Mouse (Mus musculus): ENCODE results near the gene Olfr1325. TPM values are rescaled to one million over a fixed set of nuclear protein-coding genes. Genes with fewer than 3 reads are reported as not detected.
"Not testable (repeated sequence)": the region's sequence is repeated elsewhere in the genome, so short reads cannot be mapped to it uniquely, and the experiment has no call there.

Olfr1325 gene
- total RNA-seq (2014; fragmentation: Nextera tagmentation), result not detected in 2 replicates
- total RNA-seq (2017), result not detected in 2 replicates

DNA sequence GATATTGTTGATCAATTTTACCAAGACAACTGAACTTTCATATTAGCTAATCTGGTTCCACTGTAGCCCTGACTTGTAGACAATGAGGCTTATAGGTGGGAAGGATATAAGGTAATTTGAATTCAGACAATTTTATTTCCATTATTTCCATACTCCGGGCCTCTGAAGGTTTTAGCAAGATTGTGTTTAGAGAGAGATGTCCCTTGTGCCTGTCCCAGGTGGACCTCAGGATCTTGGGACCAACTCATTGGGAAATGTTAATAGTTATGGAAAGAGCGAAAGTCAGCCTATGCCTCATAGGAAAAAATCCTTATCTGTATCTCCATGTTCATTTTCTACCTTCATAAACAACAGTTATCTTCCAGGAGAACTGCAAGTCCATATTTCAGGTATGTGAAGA is at the start of gene Olfr1325:
Gene Olfr1325, plus strand, starts transcription at position 301 of the 400 bp plus-strand sequence.
- ATAC-seq (replicated peaks; ENCODE audit: low FRiP score, low TSS enrichment, poor library complexity, severe bottlenecking), result no peak

DNA sequence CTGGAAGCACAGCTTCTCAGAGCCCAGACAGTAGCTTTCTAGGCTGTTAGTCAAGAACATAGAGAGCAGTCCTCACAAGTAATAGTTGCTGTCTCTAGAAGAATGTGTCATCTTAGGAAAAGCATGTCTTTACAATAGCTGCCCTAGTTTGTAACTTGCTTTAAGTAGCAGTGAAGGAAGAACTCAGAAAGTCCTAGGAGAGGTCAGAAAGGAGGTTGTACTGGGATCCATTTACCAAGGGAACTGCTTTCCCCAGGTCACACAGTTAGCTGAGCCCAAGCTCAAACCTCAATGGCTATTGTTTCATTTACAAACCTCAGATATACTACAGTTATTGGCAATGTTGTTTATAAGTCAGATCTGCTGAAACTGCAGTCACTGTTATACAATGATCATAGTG is 17.7 kb upstream of the Olfr1325 start, which contains the start of gene Olfr1326-ps1:
Gene Olfr1326-ps1, minus strand, starts transcription at position 101 of the 400 bp plus-strand sequence.
- ATAC-seq (replicated peaks; ENCODE audit: low FRiP score, low TSS enrichment, poor library complexity, severe bottlenecking), result no peak

DNA sequence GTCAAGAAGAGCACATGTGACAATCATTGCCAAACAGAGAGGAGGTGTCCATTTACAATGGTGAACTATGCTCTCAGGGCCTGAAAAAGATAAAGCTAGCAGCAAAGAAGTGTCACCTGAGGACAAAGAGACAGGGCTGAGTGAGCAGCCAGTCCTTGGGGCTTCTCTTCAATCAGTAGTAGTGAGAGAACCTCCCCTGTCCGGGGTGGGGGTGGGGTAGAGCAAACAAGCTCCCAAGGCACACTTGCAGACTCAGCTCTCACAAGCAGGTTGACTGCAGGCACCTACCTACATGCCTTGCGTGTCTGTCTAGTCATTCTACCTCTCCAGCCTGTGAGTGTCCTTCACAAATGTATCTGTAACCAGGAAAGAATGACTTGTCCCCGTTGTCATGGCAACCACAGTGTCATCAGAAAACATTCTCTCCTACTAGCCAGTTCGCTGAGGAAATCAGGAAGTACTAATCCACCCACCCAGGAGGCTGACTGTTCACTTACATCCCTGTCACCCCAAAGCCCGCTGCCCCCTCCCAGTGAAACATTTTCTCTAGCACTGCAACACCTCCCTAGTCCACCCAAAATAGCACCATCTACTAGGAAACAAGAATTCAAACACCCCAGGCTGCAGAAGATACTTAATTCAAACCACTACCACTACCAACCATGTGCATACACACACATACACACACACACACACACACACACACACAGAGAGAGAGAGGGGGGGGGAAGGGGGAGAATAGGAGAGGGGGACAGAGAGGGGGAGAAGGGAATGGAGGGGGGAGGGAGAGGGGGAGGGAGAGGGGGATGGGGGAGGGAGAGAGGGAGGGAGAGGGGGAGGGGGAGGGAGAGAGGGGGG is 53.2 kb downstream of the Olfr1325 start, which contains the start of gene Gm5640:
Gene Gm5640, minus strand, starts transcription at position 170 of the 858 bp plus-strand sequence.
- ATAC-seq (replicated peaks; ENCODE audit: low FRiP score, low TSS enrichment, poor library complexity, severe bottlenecking), result not testable (repeated sequence)

DNA sequence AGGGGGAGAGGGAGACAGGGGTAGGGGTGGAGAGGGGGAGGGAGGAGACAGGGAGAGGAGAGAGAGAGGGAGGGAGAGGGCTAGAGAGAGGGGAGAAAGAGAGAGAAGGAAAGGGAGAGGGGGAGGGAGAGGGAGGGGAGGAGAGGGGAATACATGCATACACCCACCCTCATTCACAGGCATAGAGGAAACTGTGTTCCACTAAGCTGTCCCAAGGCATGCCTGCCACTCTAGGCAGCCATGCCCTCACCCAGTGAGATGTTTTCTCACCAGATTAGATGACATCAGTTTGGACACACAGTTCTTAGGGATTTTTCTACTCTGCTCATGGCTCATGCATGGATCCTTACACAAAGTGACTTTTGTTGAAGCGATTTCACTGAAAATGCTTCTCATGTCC is 53.9 kb downstream of the Olfr1325 start:
- ATAC-seq (replicated peaks; ENCODE audit: low FRiP score, low TSS enrichment, poor library complexity, severe bottlenecking), result not testable (repeated sequence)

Other genes with a start within 250 kb of the Olfr1325 start
- gene Lage3, start 239.1 kb upstream of the Olfr1325 start, total RNA-seq (2014; fragmentation: Nextera tagmentation), result 62.4 and 101 TPM in 2 replicates
- 29.6 and 35.2 TPM in 2 replicates for gene Lage3, start 239.1 kb upstream of the Olfr1325 start, total RNA-seq (2017)
- 35.0 and 64.6 TPM in 2 replicates for gene Ubl4a, start 219.5 kb upstream of the Olfr1325 start, total RNA-seq (2014; fragmentation: Nextera tagmentation)
- gene Ubl4a, start 219.5 kb upstream of the Olfr1325 start, total RNA-seq (2017), result 14.1 and 24.5 TPM in 2 replicates
- gene Slc10a3, start 219.3 kb upstream of the Olfr1325 start, total RNA-seq (2014; fragmentation: Nextera tagmentation), result 6.7 and 16.4 TPM in 2 replicates
- 11.5 and 11.6 TPM in 2 replicates for gene Slc10a3, start 219.3 kb upstream of the Olfr1325 start, total RNA-seq (2017)
- gene Fam3a, start 199.4 kb upstream of the Olfr1325 start, total RNA-seq (2014; fragmentation: Nextera tagmentation), result 13.1 and 16.5 TPM in 2 replicates
- 12.8 and 21.1 TPM in 2 replicates for gene Fam3a, start 199.4 kb upstream of the Olfr1325 start, total RNA-seq (2017)
- 12.6 and 16.4 TPM in 2 replicates for gene Ikbkg, start 199.4 kb upstream of the Olfr1325 start, total RNA-seq (2014; fragmentation: Nextera tagmentation)
- gene Ikbkg, start 199.4 kb upstream of the Olfr1325 start, total RNA-seq (2017), result 25.7 and 45.8 TPM in 2 replicates
- 68.0 and 77.7 TPM in 2 replicates for gene G6pdx, start 163.5 kb upstream of the Olfr1325 start, total RNA-seq (2014; fragmentation: Nextera tagmentation)
- gene G6pdx, start 163.5 kb upstream of the Olfr1325 start, total RNA-seq (2017), result 47.5 and 77.2 TPM in 2 replicates
- gene Gm6880, start 111.3 kb upstream of the Olfr1325 start, total RNA-seq (2014; fragmentation: Nextera tagmentation), result not detected in 2 replicates
- not detected in 2 replicates for gene Gm6880, start 111.3 kb upstream of the Olfr1325 start, total RNA-seq (2017)
- gene Olfr1326-ps1, start 17.8 kb upstream of the Olfr1325 start, total RNA-seq (2014; fragmentation: Nextera tagmentation), result not detected in 2 replicates
- not detected in 2 replicates for gene Olfr1326-ps1, start 17.8 kb upstream of the Olfr1325 start, total RNA-seq (2017)
- not detected in 2 replicates for gene Gm5640, start 53.0 kb downstream of the Olfr1325 start, total RNA-seq (2014; fragmentation: Nextera tagmentation)
- gene Gm5640, start 53.0 kb downstream of the Olfr1325 start, total RNA-seq (2017), result not detected in 2 replicates
- not detected in 2 replicates for gene Gm6890, start 148.2 kb downstream of the Olfr1325 start, total RNA-seq (2014; fragmentation: Nextera tagmentation)
- not detected in 2 replicates for gene Gm6890, start 148.2 kb downstream of the Olfr1325 start, total RNA-seq (2017)
- not detected in 2 replicates for gene Gm5936, start 244.5 kb downstream of the Olfr1325 start, total RNA-seq (2014; fragmentation: Nextera tagmentation)
- gene Gm5936, start 244.5 kb downstream of the Olfr1325 start, total RNA-seq (2017), result not detected in 2 replicates

Measured in megakaryocyte-erythroid progenitor cell, adult 5-6 weeks (primary cell).